Mouse (Mus musculus): Measurements from ENCODE around the gene Sae1. TPM values are rescaled to one million over a fixed set of nuclear protein-coding genes. Genes with fewer than 3 reads are reported as not detected.

The Sae1 gene
- total and polyA plus RNA-seq, 3 experiments: 182 to 287 TPM; not detected in 1

DNA sequence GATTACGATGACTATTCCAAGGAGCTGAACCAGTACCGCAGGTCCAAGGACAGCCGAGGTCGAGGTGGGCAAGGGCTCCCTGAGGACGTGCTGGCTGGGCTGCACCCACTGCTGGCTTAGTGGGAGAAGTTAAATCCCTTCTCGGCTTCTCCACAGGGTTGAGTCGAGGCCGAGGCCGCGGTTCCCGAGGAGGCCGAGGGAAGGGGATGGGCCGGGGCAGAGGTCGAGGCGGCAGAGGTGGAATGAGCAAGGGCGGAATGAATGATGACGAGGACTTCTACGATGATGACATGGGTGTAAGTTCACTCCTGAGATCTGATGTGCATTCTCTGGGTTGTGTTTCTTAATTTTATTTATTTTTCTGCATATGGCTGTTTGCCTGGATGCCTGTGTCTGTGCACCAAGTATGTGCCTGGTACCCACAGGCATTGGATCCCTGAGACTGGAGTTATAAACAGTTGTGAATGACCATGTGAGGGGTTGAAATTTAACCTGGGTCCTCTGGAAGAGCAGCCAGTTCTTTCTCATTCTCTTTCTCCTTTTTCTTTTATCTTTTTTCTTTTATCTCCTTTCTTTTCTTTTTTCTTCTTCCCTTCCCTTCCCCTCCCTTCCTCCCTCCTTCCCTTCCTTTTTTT is 34.7 kb upstream of the Sae1 start:
- Histone ChIP-seq H3K9me3 (replicated peaks; ENCODE audit: insufficient read depth, low read length) (no peaks in the 10 kb centered on the region), H3K36me3 (ENCODE audit: control insufficient read depth in 1 of 2, insufficient read depth in 2 of 2, low read length in 2 of 2) (peaks cover 0 to 32% of the 10 kb centered on the region in 2 experiments; a peak in 2 of 4 replicates), H3K79me2 (ENCODE audit: control insufficient read depth, insufficient read depth, low read length, poor library complexity) (no peaks in the 10 kb centered on the region), H3K4me1 (ENCODE audit: control insufficient read depth in 1 of 2, insufficient read depth in 2 of 2, low read length in 2 of 2) (no peaks in the 10 kb centered on the region), H3K4me3 (ENCODE audit: control insufficient read depth in 1 of 2, insufficient read depth in 1 of 2, low read depth in 2 of 2, low read length in 2 of 2) (no peak overlapping the region), H3K27ac (ENCODE audit: control insufficient read depth, low read depth, low read length) (no peak overlapping the region), H3K27me3 (ENCODE audit: control insufficient read depth in 1 of 2, insufficient read depth in 2 of 2, low read length in 2 of 2) (no peaks in the 10 kb centered on the region), H3K9ac (ENCODE audit: control insufficient read depth, low read depth, low read length, poor library complexity, severe bottlenecking) (no peak overlapping the region)
- no peak for TF ChIP-seq GATA1 (IDR thresholded peaks at IDR 0.05; ENCODE audit: low read depth, low read length)
- no peak for TF ChIP-seq SIN3A (IDR thresholded peaks at IDR 0.05; ENCODE audit: low read length)
- TF ChIP-seq MAFK (IDR thresholded peaks at IDR 0.05; ENCODE audit: borderline replicate concordance, low read depth, low read length): no peak
- no peak for TF ChIP-seq RAD21 (IDR thresholded peaks at IDR 0.05; ENCODE audit: low read depth, low read length)
- TF ChIP-seq TAL1 (IDR thresholded peaks at IDR 0.05; ENCODE audit: low read length): no peak
- no peak for TF ChIP-seq ELF1 (IDR thresholded peaks at IDR 0.05; ENCODE audit: low read depth, low read length)
- TF ChIP-seq CHD1 (IDR thresholded peaks at IDR 0.05; ENCODE audit: low read depth, low read length): no peak
- TF ChIP-seq MAX (IDR thresholded peaks at IDR 0.05; ENCODE audit: low read length): no peak
- TF ChIP-seq BHLHE40 (IDR thresholded peaks at IDR 0.05; ENCODE audit: borderline replicate concordance, low read depth, low read length): no peak
- no peak for TF ChIP-seq ZKSCAN1 (IDR thresholded peaks at IDR 0.05; ENCODE audit: low read depth, low read length)
- DNase-seq (ENCODE audit: low read depth, low spot score): no peak

DNA sequence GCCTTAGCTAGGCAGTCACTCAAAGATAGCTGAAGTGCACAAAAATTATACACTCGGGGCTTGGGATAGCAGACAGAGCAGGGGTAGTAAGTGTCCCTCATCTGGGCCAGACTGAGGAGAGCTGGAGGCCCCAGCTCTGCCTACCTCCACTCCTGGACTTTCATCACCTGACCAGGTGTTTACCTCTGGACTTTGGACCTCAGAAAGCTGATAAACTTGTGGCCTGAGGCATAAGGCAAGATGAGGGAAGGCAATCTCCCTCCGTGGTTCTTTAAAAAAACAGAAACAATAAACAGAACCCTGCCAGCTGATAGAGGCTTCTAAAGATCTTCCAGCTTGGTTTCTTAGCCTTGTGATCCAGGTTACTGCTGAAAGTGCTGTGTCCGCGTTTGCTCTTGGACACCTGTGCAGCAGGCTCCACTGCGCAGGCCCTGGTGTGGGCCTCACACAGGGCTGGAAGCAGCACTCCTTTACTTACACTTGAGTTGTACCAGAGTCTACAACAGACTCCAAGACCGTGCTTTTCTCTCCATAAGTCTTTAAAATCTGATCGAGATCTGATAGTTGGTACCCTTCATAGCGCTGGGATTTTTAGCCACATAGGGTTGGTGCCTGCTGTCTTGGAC is 33.0 kb upstream of the Sae1 start:
- TF ChIP-seq EP300 (IDR thresholded peaks at IDR 0.05; ENCODE audit: low read depth in 1 of 2, low read length in 2 of 2) (no peak), MXI1 (IDR thresholded peaks at IDR 0.05; ENCODE audit: low read depth, low read length) (no peak), ZKSCAN1 (IDR thresholded peaks at IDR 0.05; ENCODE audit: low read depth, low read length) (no peak), ZMIZ1 (IDR thresholded peaks at IDR 0.05; ENCODE audit: low read depth, low read length) (no peak), KAT2A (conservative IDR thresholded peaks at IDR 0.05; ENCODE audit: low read depth, low read length) (no peak), ETS1 (IDR thresholded peaks at IDR 0.05; ENCODE audit: low read depth, low read length) (no peak), ZC3H11A (IDR thresholded peaks at IDR 0.05; ENCODE audit: low read depth, low read length) (no peak), BHLHE40 (IDR thresholded peaks at IDR 0.05; ENCODE audit: borderline replicate concordance, low read depth, low read length) (no peak), USF1 (IDR thresholded peaks at IDR 0.05; ENCODE audit: low read depth, low read length) (no peak), TBP (IDR thresholded peaks at IDR 0.05; ENCODE audit: low read depth, low read length) (no peak), MAZ (IDR thresholded peaks at IDR 0.05; ENCODE audit: low read depth, low read length) (no peak), RAD21 (IDR thresholded peaks at IDR 0.05; ENCODE audit: low read depth, low read length) (no peak), ELF1 (IDR thresholded peaks at IDR 0.05; ENCODE audit: low read depth, low read length) (no peak), POLR2AphosphoS5 (IDR thresholded peaks at IDR 0.05; ENCODE audit: borderline replicate concordance, low read depth, low read length) (no peak), USF2 (IDR thresholded peaks at IDR 0.05; ENCODE audit: borderline replicate concordance in 1 of 2, insufficient read depth in 1 of 2, low read depth in 1 of 2, low read length in 2 of 2) (no peak), CHD1 (IDR thresholded peaks at IDR 0.05; ENCODE audit: low read depth, low read length) (no peak), POLR2A (IDR thresholded peaks at IDR 0.05; ENCODE audit: control insufficient read depth in 1 of 2, insufficient read depth in 1 of 2, low read depth in 1 of 2, low read length in 2 of 2, poor library complexity in 1 of 2) (no peak), E2F4 (IDR thresholded peaks at IDR 0.05; ENCODE audit: borderline replicate concordance, low read depth, low read length) (no peak), MYC (IDR thresholded peaks at IDR 0.05; ENCODE audit: low read depth, low read length) (no peak)
- DNase-seq (ENCODE audit: low read depth, low spot score): no peak

More for the DNA sequence above, 33.0 kb upstream of the Sae1 start:
- Histone ChIP-seq H3K27me3 (ENCODE audit: control insufficient read depth in 1 of 2, insufficient read depth in 2 of 2, low read length in 2 of 2) (no peaks in the 10 kb centered on the region), H3K9me3 (replicated peaks; ENCODE audit: insufficient read depth, low read length) (no peaks in the 10 kb centered on the region), H3K4me1 (ENCODE audit: control insufficient read depth in 1 of 2, insufficient read depth in 2 of 2, low read length in 2 of 2) (no peaks in the 10 kb centered on the region), H3K36me3 (ENCODE audit: control insufficient read depth in 1 of 2, insufficient read depth in 2 of 2, low read length in 2 of 2) (peaks cover 0 to 27% of the 10 kb centered on the region in 2 experiments; a peak in 2 of 4 replicates), H3K79me2 (ENCODE audit: control insufficient read depth, insufficient read depth, low read length, poor library complexity) (no peaks in the 10 kb centered on the region), H3K27ac (ENCODE audit: control insufficient read depth, low read depth, low read length) (no peak overlapping the region), H3K9ac (ENCODE audit: control insufficient read depth, low read depth, low read length, poor library complexity, severe bottlenecking) (no peak overlapping the region), H3K4me3 (ENCODE audit: control insufficient read depth in 1 of 2, insufficient read depth in 1 of 2, low read depth in 2 of 2, low read length in 2 of 2) (no peak overlapping the region)
